Mouse (Mus musculus) E14TG2a.4 (cell line): ENCODE results near the gene Pip5k1a.

Experiments
- CTCF ChIP-seq: conservative IDR thresholded peaks from 2 replicates; pipeline ENCODE4 v1.5.1; 2014; ENCODE audit warnings: low read length
- NANOG ChIP-seq: IDR thresholded peaks from 2 replicates; pipeline ENCODE4 v1.6.1; 2014; ENCODE audit warnings: borderline replicate concordance, low read length, mixed read lengths
- POU5F1 ChIP-seq: IDR thresholded peaks from 2 replicates; pipeline ENCODE4 v1.6.1; 2014; ENCODE audit warnings: low read length, borderline replicate concordance

- TF ChIP-seq CTCF (no peak), NANOG (no peak), POU5F1 (no peak)
Measured at GRCm38 (mm10) chr3:95141474-95141873, 34.7 kb upstream of the Pip5k1a start.
